Mouse (Mus musculus): ENCODE data around the gene Egfl7. TPM values are rescaled to one million over a fixed set of nuclear protein-coding genes. Genes with fewer than 3 reads are reported as not detected.

Gene Egfl7
- total RNA-seq, 1 experiment, result 104 TPM

DNA sequence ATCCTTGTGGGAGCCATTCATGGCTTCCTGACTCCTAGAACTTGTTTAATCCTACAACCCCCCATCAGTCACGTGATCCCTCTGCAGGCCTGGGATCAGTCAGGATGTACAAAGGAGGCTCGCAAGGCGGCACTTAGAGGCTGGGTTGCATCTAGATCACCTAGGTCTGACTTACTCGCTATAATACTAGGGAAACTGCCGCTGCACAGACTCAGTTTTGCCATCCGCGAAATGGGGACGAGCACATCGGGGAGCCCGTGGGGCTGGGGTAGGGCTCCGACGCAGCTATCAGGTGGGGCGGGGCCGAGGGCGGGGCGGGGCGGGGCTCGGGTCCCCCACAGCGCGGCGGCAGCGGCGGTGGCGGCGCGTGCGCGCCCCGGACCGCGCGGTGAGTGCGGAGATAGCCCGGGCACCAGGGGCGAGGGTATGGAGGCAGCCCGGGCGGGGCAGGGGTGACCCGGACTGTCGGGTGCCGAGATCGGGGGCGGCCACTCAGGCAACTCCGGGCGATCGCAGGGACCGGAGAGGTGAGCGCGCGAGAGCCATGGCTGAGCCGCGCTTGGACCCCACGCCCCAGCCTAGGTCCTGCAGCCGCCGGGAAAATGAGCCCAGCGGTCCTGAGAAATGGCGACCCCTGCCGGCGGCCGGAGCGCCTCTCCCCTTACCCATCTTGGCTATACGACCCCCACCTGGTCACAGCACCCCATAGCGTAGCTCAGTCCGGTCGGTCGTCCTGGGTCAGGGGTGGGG is 6.7 kb downstream of the Egfl7 start, which contains the start of gene Gm20532:
Gm20532 (plus strand) TSS at position 346 of the 750 bp plus-strand sequence.
- TF ChIP-seq HCFC1 (IDR thresholded peaks at IDR 0.05; ENCODE audit: borderline replicate concordance, insufficient read depth, low read length) (no peak), ZNF384 (IDR thresholded peaks at IDR 0.05; ENCODE audit: low read depth, low read length) (no peak), CHD2 (IDR thresholded peaks at IDR 0.05; ENCODE audit: low read depth, low read length) (no peak), ZC3H11A (IDR thresholded peaks at IDR 0.05; ENCODE audit: borderline replicate concordance, low read depth, low read length) (no peak)
- Histone ChIP-seq H3K9ac (ENCODE audit: insufficient read depth, low read depth, low read length, poor library complexity, severe bottlenecking) (peak within 1 kb of the TSS; percentile 95), H3K27ac (ENCODE audit: insufficient read depth, low read depth, low read length, poor library complexity, severe bottlenecking) (peak within 1 kb of the TSS; percentile 78), H3K4me3 (ENCODE audit: insufficient read depth in 1 of 2, low read depth in 1 of 2, low read length in 2 of 2, poor library complexity in 1 of 2, severe bottlenecking in 1 of 2) (peak within 1 kb of the TSS; percentile 84 to 91), H3K4me1 (ENCODE audit: control insufficient read depth in 2 of 2, insufficient read depth in 2 of 2, low read length in 2 of 2, poor library complexity in 1 of 2) (peaks cover 4 to 19% of the 10 kb centered on the region in 2 experiments; a peak in 3 of 4 replicates), H3K36me3 (ENCODE audit: control insufficient read depth, insufficient read depth, low read length, poor library complexity, severe bottlenecking) (peaks cover 11% of the 10 kb centered on the region; the same call in 1 of the 2 replicates), H3K9me3 (ENCODE audit: control insufficient read depth, insufficient read depth, low read depth, low read length) (no peaks in the 10 kb centered on the region)
- DNase-seq (ENCODE audit: low read depth, low spot score), result peak; percentile 65
- in situ Hi-C loops (cut with MboI; ENCODE audit: low sequenced_read_pairs in 2 of 2, unreplicated experiment in 2 of 2), result no loop called here

DNA sequence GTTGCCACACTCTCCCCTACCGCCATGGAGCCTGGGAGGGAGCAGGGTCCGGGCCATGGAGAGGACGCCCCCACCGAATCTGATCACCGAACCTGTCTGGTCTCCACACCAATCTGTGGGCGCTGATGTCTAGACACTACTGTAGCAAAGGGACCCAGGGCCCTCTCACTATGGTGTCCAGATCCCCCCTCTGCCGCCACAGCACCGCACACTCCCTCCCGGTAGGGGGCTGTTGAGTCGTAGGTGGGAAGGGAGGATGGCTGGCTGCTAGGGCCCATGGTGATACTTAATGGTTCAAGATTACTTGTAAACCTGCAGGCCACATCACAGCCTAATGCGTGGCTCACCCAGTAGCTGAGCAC is 7.2 kb downstream of the Egfl7 start:
- peaks cover 4 to 19% of the 10 kb centered on the region in 2 experiments; a peak in 3 of 4 replicates for H3K4me1 ChIP-seq (ENCODE audit: control insufficient read depth in 2 of 2, insufficient read depth in 2 of 2, low read length in 2 of 2, poor library complexity in 1 of 2)
- H3K9me3 ChIP-seq (ENCODE audit: control insufficient read depth, insufficient read depth, low read depth, low read length), result no peaks in the 10 kb centered on the region
- H3K36me3 ChIP-seq (ENCODE audit: control insufficient read depth, insufficient read depth, low read length, poor library complexity, severe bottlenecking), result peaks cover 12% of the 10 kb centered on the region; the same call in 1 of the 2 replicates
- in situ Hi-C loops (cut with MboI; ENCODE audit: low sequenced_read_pairs in 2 of 2, unreplicated experiment in 2 of 2), result no loop called here
- H3K4me3 ChIP-seq (ENCODE audit: insufficient read depth in 1 of 2, low read depth in 1 of 2, low read length in 2 of 2, poor library complexity in 1 of 2, severe bottlenecking in 1 of 2), result peak overlapping the region; percentile 84 to 91
- H3K27ac ChIP-seq (ENCODE audit: insufficient read depth, low read depth, low read length, poor library complexity, severe bottlenecking), result no peak overlapping the region
- TF ChIP-seq MAFK (IDR thresholded peaks at IDR 0.05; ENCODE audit: insufficient read depth, low read depth, low read length), result no peak
- no peak for TF ChIP-seq ZC3H11A (IDR thresholded peaks at IDR 0.05; ENCODE audit: borderline replicate concordance, low read depth, low read length)
- TF ChIP-seq CHD2 (IDR thresholded peaks at IDR 0.05; ENCODE audit: low read depth, low read length), result no peak
- no peak for TF ChIP-seq ZNF384 (IDR thresholded peaks at IDR 0.05; ENCODE audit: low read depth, low read length)
- TF ChIP-seq HCFC1 (IDR thresholded peaks at IDR 0.05; ENCODE audit: borderline replicate concordance, insufficient read depth, low read length), result no peak
- DNase-seq (ENCODE audit: low read depth, low spot score), result no peak
- H3K9ac ChIP-seq (ENCODE audit: insufficient read depth, low read depth, low read length, poor library complexity, severe bottlenecking), result peak overlapping the region; percentile 95

DNA sequence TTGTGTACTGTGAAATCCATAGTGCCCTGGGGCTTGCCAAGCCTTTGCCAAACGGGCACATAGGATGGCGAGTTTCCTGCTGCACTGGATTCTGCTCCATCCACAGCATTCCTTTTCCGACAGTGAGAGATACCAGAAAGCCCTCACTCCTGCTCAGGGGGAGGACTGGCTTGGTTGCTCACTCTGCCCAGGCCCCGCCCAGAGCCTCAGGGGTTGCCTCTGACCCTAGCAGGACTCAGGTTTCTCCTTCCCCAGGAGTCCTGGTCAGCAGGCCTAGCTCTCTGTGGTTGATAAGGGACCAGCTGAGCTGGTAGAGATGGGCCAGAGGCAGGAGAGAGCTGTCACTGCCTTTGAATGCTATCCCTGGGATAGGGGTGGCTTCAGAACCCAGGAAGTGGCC is 8.8 kb downstream of the Egfl7 start:
- TF ChIP-seq ZC3H11A (IDR thresholded peaks at IDR 0.05; ENCODE audit: borderline replicate concordance, low read depth, low read length) (no peak), CHD2 (IDR thresholded peaks at IDR 0.05; ENCODE audit: low read depth, low read length) (no peak)
- peaks cover 2 to 16% of the 10 kb centered on the region in 2 experiments; a peak in 3 of 4 replicates for H3K4me1 ChIP-seq (ENCODE audit: control insufficient read depth in 2 of 2, insufficient read depth in 2 of 2, low read length in 2 of 2, poor library complexity in 1 of 2)
- H3K9ac ChIP-seq (ENCODE audit: insufficient read depth, low read depth, low read length, poor library complexity, severe bottlenecking), result no peak overlapping the region
- H3K9me3 ChIP-seq (ENCODE audit: control insufficient read depth, insufficient read depth, low read depth, low read length), result no peaks in the 10 kb centered on the region
- peaks cover 19% of the 10 kb centered on the region; the same call in 1 of the 2 replicates for H3K36me3 ChIP-seq (ENCODE audit: control insufficient read depth, insufficient read depth, low read length, poor library complexity, severe bottlenecking)
- in situ Hi-C loops (cut with MboI; ENCODE audit: low sequenced_read_pairs in 2 of 2, unreplicated experiment in 2 of 2), result no loop called here
- DNase-seq (ENCODE audit: low read depth, low spot score), result no peak
- H3K27ac ChIP-seq (ENCODE audit: insufficient read depth, low read depth, low read length, poor library complexity, severe bottlenecking), result no peak overlapping the region
- no peak overlapping the region for H3K4me3 ChIP-seq (ENCODE audit: insufficient read depth in 1 of 2, low read depth in 1 of 2, low read length in 2 of 2, poor library complexity in 1 of 2, severe bottlenecking in 1 of 2)

DNA sequence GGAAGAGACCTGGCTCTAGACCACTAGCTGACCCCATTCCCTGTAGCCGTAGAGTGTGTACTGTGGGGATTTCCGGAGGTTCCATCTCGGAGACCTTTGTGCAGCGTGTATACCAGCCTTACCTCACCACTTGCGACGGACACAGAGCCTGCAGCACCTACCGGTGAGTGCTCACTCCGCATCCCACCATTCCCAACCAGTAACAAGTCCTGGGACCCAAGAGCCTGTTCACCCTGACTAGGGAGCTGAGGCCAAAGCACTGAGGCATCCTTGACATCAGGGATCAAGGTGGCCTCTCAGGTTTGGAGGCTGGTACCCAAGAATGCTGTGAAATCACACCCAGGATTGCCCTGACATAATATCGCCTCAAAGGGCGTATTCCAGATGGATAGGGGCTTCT is 9.5 kb downstream of the Egfl7 start:
- Histone ChIP-seq H3K36me3 (ENCODE audit: control insufficient read depth, insufficient read depth, low read length, poor library complexity, severe bottlenecking) (peaks cover 22% of the 10 kb centered on the region; the same call in 1 of the 2 replicates), H3K4me1 (ENCODE audit: control insufficient read depth in 2 of 2, insufficient read depth in 2 of 2, low read length in 2 of 2, poor library complexity in 1 of 2) (peaks cover 2 to 15% of the 10 kb centered on the region in 2 experiments; a peak in 3 of 4 replicates), H3K4me3 (ENCODE audit: insufficient read depth in 1 of 2, low read depth in 1 of 2, low read length in 2 of 2, poor library complexity in 1 of 2, severe bottlenecking in 1 of 2) (no peak overlapping the region), H3K9ac (ENCODE audit: insufficient read depth, low read depth, low read length, poor library complexity, severe bottlenecking) (no peak overlapping the region), H3K27ac (ENCODE audit: insufficient read depth, low read depth, low read length, poor library complexity, severe bottlenecking) (no peak overlapping the region), H3K9me3 (ENCODE audit: control insufficient read depth, insufficient read depth, low read depth, low read length) (no peaks in the 10 kb centered on the region)
- in situ Hi-C loops (cut with MboI; ENCODE audit: low sequenced_read_pairs in 2 of 2, unreplicated experiment in 2 of 2), result no loop called here
- TF ChIP-seq ZNF384 (IDR thresholded peaks at IDR 0.05; ENCODE audit: low read depth, low read length) (no peak), HCFC1 (IDR thresholded peaks at IDR 0.05; ENCODE audit: borderline replicate concordance, insufficient read depth, low read length) (no peak), ZC3H11A (IDR thresholded peaks at IDR 0.05; ENCODE audit: borderline replicate concordance, low read depth, low read length) (no peak)
- DNase-seq (ENCODE audit: low read depth, low spot score), result no peak
